8 mouse cellular contexts compared by ENCODE assay signal in the genomic region with DNA sequence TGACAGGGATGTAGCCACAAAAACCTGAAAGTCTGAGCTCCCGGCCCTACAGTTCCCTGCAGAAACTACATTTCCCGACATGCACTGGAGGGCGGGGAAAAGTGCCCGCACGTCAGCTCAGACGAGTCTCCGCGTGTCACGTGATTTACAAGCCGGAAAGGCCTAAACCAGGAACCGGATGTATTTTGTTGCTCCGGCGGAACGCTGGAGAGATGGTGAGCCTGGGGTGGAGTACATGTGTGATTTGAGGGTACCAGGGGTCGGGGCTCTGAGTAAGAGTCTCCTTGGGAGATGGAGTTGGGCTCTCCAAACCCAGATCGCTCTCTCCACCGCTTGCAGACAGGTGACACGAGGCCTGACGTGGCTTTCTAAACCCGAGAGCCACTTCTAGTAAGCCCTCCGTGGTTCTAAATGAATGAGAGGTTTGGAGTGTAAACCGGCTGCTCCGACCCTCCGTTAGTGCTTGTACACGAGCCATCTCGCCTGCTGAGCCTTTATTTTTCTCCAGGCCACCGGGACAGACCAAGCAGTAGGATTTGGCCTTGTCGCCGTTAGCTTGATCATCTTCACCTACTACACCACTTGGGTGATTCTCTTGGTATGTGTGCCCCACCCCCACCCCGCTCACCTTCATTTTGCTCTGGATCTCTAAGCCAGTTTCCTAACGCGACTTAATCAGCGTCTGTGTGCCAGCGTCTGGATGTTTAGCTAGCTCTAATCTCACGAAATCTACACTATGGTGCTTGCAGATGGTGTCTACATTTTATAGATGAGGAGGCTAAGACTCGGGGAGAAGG. TPM values are rescaled to one million over a fixed set of nuclear protein-coding genes. Genes with fewer than 3 reads are reported as not detected.
A peak's percentile ranks its signal among the peaks of the same experiment; 100 is the strongest.
DNase-seq lines count a peak whose midpoint lies in the region; ATAC-seq lines count a peak whose summit lies in the region.

Dpm2 (plus strand) TSS at position 161 of the 797 bp plus-strand sequence.

- H3K36me3 ChIP-seq in intestine, embryonic 14.5 days (ENCODE audit: control insufficient read depth, insufficient read depth, low read length): peaks cover 37% of the 10 kb centered on the region

- H3K27ac ChIP-seq in intestine, embryonic 14.5 days (ENCODE audit: low read depth): peak within 1 kb of the TSS; percentile 40

- H3K9me3 ChIP-seq in intestine, embryonic 14.5 days (ENCODE audit: control insufficient read depth, low read length): no peaks in the 10 kb centered on the region

- peak within 1 kb of the TSS; percentile 89 for H3K4me3 ChIP-seq in intestine, embryonic 14.5 days (ENCODE audit: low read depth, low read length)

- peak; percentile 81 for ATAC-seq in intestine, embryonic 14.5 days (replicated peaks; ENCODE audit: low FRiP score, low TSS enrichment, low read depth)

- 1% methylated on average over 36 of the region's 36 CpGs for WGBS in intestine, embryonic 14.5 days

- H3K4me1 ChIP-seq in intestine, embryonic 14.5 days (replicated peaks; ENCODE audit: control insufficient read depth, insufficient read depth, low read length): peaks cover 7% of the 10 kb centered on the region; the same call in 1 of the 2 replicates

- H3K4me2 ChIP-seq in intestine, embryonic 14.5 days (ENCODE audit: low read length): peak within 1 kb of the TSS; percentile 91

- intact Hi-C loops in left cerebral cortex, postnatal 14 days (cut with DNase I): no loop called here

- DNase-seq in adrenal gland, adult 18-20 months (ENCODE audit: low spot score in 2 of 2): peak; percentile 78 to 81
- DNase-seq in embryo, embryonic 11 days: peak; percentile 95
- DNase-seq in gastrocnemius, postnatal 25 days: peak; percentile 89
- DNase-seq in intestine, embryonic 14.5 days (ENCODE audit: low spot score): peak; percentile 91
- DNase-seq in left cerebral cortex, postnatal 14 days (ENCODE audit: low spot score in 2 of 2): peak; percentile 93 to 96
- peak; percentile 91 for DNase-seq in mesoderm, embryonic 11.5 days (ENCODE audit: low read depth, low spot score)
- DNase-seq in right cerebral cortex, postnatal 36 days (ENCODE audit: low spot score in 2 of 2): peak; percentile 88 to 94
- DNase-seq in yolk sac, embryonic 10.5 days (ENCODE audit: low spot score): peak; percentile 88

- H3K27me3 ChIP-seq in intestine, embryonic 14.5 days (replicated peaks; ENCODE audit: control insufficient read depth, insufficient read depth, low read length): no peaks in the 10 kb centered on the region

- peak within 1 kb of the TSS; percentile 76 for H3K9ac ChIP-seq in intestine, embryonic 14.5 days (ENCODE audit: low read length)

RNA-seq across cellular contexts. Expression of gene Dpm2, which starts in this region (rescaled TPM):
- 10 to 100 TPM; 49.7 to 58.0 TPM for total RNA-seq in adrenal gland, adult 18-20 months (2021)
- 10 to 100 TPM; 11.7 to 12.6 TPM for total RNA-seq in gastrocnemius, postnatal 25 days (2021)
- polyA plus RNA-seq in intestine, embryonic 14.5 days (2014; fragmentation: Nextera tagmentation; extraction: Ambion mirVana): 118 and 121 TPM in 2 replicates
- total RNA-seq in left cerebral cortex, postnatal 14 days (2021): 10 to 100 TPM; 78.7 to 86.3 TPM

Comparison
In these comparisons a context has a peak if more than half of its experiments do, and no peak if none do; other contexts are left out.
1. Peak in every context shown above with its lines: DNase-seq, ATAC-seq, H3K4me3 ChIP-seq and H3K27ac ChIP-seq.